21 mouse cellular contexts compared by ENCODE assay signal in genomic region chr2:53179876-53180275, GRCm38 (mm10). TPM values are rescaled to one million over a fixed set of nuclear protein-coding genes. Genes with fewer than 3 reads are reported as not detected.
DNase-seq lines count a peak whose midpoint lies in the region; ATAC-seq and TF ChIP-seq lines count a peak whose summit lies in the region.
"Had no signal": no experiment of that assay in that cellular context is flagged by ENCODE, and none has a peak within 500 bp of the region (broad histone marks: within the 10 kb centered on the region; RNA-seq: fewer than 3 reads in every experiment).

No protein-coding gene starts in this region.

- H3K9me3 ChIP-seq in liver, postnatal 0 days (ENCODE audit: low read length), result no peaks in the 10 kb centered on the region
- H3K9me3 ChIP-seq: embryonic facial prominence, embryonic 13.5 days; embryonic facial prominence, embryonic 15.5 days; forebrain, embryonic 13.5 days; forebrain, embryonic 15.5 days had no signal

- TF ChIP-seq CTCF in gastrocnemius, adult 2 months (IDR thresholded peaks at IDR 0.05), result no peak
- no peak for TF ChIP-seq CTCF in liver, postnatal 0 days (IDR thresholded peaks at IDR 0.05; ENCODE audit: low read depth)

- no peak overlapping the region for H3K9ac ChIP-seq in liver, postnatal 0 days (replicated peaks)
- H3K9ac ChIP-seq: embryonic facial prominence, embryonic 13.5 days; embryonic facial prominence, embryonic 15.5 days; forebrain, embryonic 13.5 days; forebrain, embryonic 15.5 days; forebrain, postnatal 0 days had no signal

- no peak for TF ChIP-seq EP300 in liver, postnatal 0 days (IDR thresholded peaks at IDR 0.05; ENCODE audit: low read depth)

- intact Hi-C loops in gastrocnemius, adult 2 months (cut with DNase I), result no loop called here
- intact Hi-C loops in gastrocnemius, postnatal 14 days (cut with DNase I; ENCODE audit: low total_unique reads), result no loop called here

- peak overlapping the region; percentile 38; the same call in 1 of the 2 replicates for H3K27ac ChIP-seq in gastrocnemius, adult 2 months
- no peak overlapping the region for H3K27ac ChIP-seq in liver, postnatal 0 days (ENCODE audit: low read depth)
- H3K27ac ChIP-seq: embryonic facial prominence, embryonic 13.5 days; embryonic facial prominence, embryonic 15.5 days; forebrain, embryonic 13.5 days; forebrain, embryonic 15.5 days had no signal

- H3K36me3 ChIP-seq in liver, postnatal 0 days (replicated peaks; ENCODE audit: insufficient read depth, low read length), result peaks cover 12% of the 10 kb centered on the region

- no peak for DNase-seq in gastrocnemius, adult 2 months
- no peak for DNase-seq in gastrocnemius, postnatal 14 days
- DNase-seq in brain, adult 2 months (ENCODE audit: low read depth, low spot score), result peak; percentile 5
- DNase-seq in fat pad, adult 2 months (ENCODE audit: extremely low read depth, low read depth, low spot score), result peak; percentile 30
- DNase-seq in liver, postnatal 0 days, result no peak
- DNase-seq: adrenal gland, adult 8-10 months; adrenal gland, postnatal 14 days; adrenal gland, postnatal 36 days; cerebellum, adult 11 months; cerebellum, adult 18-20 months; cerebellum, adult 8-10 months; cerebellum, adult 9-11 months; cerebellum, postnatal 14 days; cerebellum, postnatal 36 days; embryo, embryonic 11 days; forebrain, postnatal 0 days had no signal

- no peak overlapping the region for H3K4me2 ChIP-seq in liver, postnatal 0 days (ENCODE audit: low read depth, low read length)
- H3K4me2 ChIP-seq: embryonic facial prominence, embryonic 13.5 days; embryonic facial prominence, embryonic 15.5 days; forebrain, embryonic 13.5 days; forebrain, embryonic 15.5 days had no signal

- peaks cover 8% of the 10 kb centered on the region for H3K4me1 ChIP-seq in liver, postnatal 0 days (ENCODE audit: insufficient read depth)
- H3K4me1 ChIP-seq: forebrain, embryonic 13.5 days; forebrain, embryonic 15.5 days had no signal

- ATAC-seq in liver, postnatal 0 days, result no peak
- ATAC-seq: forebrain, embryonic 13.5 days; forebrain, embryonic 15.5 days; forebrain, postnatal 0 days had no signal

- no peak overlapping the region for H3K4me3 ChIP-seq in gastrocnemius, adult 2 months
- no peak overlapping the region for H3K4me3 ChIP-seq in liver, postnatal 0 days (ENCODE audit: low read depth, low read length)
- H3K4me3 ChIP-seq: embryonic facial prominence, embryonic 13.5 days; embryonic facial prominence, embryonic 15.5 days; erythroblast, embryonic 14.5 days; forebrain, embryonic 13.5 days; forebrain, embryonic 15.5 days had no signal

- H3K27me3 ChIP-seq in liver, postnatal 0 days (ENCODE audit: insufficient read depth, low read length), result no peaks in the 10 kb centered on the region
- H3K27me3 ChIP-seq: embryonic facial prominence, embryonic 13.5 days; embryonic facial prominence, embryonic 15.5 days; forebrain, embryonic 13.5 days; forebrain, embryonic 15.5 days had no signal

RNA-seq across cellular contexts. Expression of gene Prpf40a, which starts 11.2 kb away (rescaled TPM):
- 10 to 100 TPM; 26.2 to 32.1 TPM for total RNA-seq in gastrocnemius, adult 2 months (2021)
- total RNA-seq in gastrocnemius, postnatal 14 days (2021), result 10 to 100 TPM; 30.6 to 41.3 TPM
- polyA plus RNA-seq in liver, postnatal 0 days (2015; fragmentation: Nextera tagmentation; extraction: Ambion mirVana), result 48.8 and 57.9 TPM in 2 replicates

RNA-seq across cellular contexts. Expression of gene Arl6ip6, which starts 11.7 kb away (rescaled TPM):
- 10 to 100 TPM in 1 of 2 experiments, 1 to 10 TPM in 1; 9.2 to 13.6 TPM for total RNA-seq in gastrocnemius, adult 2 months (2021)
- 1 to 10 TPM; 9.0 to 9.2 TPM for total RNA-seq in gastrocnemius, postnatal 14 days (2021)
- 19.9 and 21.2 TPM in 2 replicates for polyA plus RNA-seq in liver, postnatal 0 days (2015; fragmentation: Nextera tagmentation; extraction: Ambion mirVana)

Comparison
In these comparisons a context has a peak if more than half of its experiments do, and no peak if none do; other contexts are left out.
1. DNase-seq: peak in brain, adult 2 months (single experiment) and fat pad, adult 2 months (single experiment); none in gastrocnemius, adult 2 months (single experiment), gastrocnemius, postnatal 14 days (single experiment) and liver, postnatal 0 days (single experiment).